Mouse (Mus musculus) liver (tissue): Measurements from ENCODE around the gene Haao.

Experiments
- DNase-seq: peaks from one replicate; pipeline ENCODE4 v3.0.0-alpha.2; 2020; ENCODE audit warnings: mixed read lengths

The Haao gene

GRCm38 (mm10) chr17:83847815-83848214 is at the start of gene Haao:
Haao (minus strand) TSS chr17:83847963.
- peak; percentile 59 for DNase-seq

DNA sequence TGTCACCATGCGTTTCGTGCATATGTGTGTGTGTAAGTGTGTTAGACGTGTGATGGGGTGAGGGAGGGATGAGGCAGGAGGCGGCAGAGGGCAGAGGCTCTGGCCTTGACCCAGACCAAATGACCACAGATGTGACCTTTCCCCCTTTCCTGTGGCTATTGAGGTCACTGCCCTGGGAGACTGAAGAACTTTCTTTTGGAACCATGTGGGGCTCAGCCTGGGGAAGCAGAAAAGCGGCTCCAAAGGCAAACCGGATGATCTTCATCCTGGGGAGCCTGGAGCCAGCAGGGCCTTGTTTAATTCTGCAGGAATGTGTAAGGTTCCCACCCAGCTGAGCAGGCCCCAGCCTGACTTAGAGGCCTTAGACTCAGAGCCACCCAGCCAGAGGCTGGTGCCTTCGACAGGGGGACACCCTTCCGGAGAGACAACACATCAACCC is 49.6 kb upstream of the Haao start:
- DNase-seq, result no peak

- DNase-seq, result peak; percentile 40
Measured at GRCm38 (mm10) chr17:83896723-83897122, 49.0 kb upstream of the Haao start.

GRCm38 (mm10) chr17:83895321-83895770 is 47.6 kb upstream of the Haao start:
- no peak for DNase-seq

DNA sequence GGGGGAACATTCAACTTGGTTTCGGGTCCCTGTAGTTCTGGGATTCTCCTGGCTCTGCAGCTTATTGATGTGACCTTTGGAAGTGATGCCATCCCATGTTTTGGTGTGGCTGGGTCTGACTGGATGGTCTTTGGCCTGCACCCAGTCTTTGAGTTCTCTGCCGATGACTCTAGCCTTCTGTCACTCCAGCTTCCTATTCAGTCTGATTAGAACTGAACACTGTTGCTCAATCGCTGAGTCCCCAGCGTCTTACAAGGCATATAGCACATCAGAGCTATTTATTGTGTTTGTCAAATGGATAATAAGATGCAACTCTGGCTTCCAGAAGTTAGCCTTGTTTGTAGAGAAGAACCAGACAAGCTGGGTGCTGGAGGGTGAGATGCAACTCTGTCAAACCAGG is 45.4 kb upstream of the Haao start:
- no peak for DNase-seq

DNA sequence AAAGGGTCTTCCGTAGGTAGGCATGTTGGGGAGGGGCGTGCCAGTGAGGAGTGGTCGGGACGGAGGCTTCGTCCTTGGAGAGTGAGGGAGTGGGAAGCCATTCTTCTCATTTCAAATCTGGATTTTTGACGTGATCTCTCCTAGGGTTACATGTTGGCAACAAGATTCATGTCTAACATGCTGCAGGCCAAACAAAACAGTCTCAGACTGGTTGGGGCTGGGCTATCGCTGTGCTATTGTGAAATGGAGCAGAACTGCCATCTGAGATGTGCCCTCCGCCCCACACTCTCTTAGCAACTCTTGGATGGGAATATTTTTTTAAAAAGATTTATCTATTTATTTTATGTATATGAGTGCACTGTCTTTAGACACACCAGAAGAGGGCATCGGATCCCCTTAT is 44.1 kb upstream of the Haao start:
- DNase-seq, result no peak

- DNase-seq, result no peak
Measured at GRCm38 (mm10) chr17:83890373-83890696, 42.6 kb upstream of the Haao start.

GRCm38 (mm10) chr17:83889691-83890372 is 42.1 kb upstream of the Haao start:
- no peak for DNase-seq

DNA sequence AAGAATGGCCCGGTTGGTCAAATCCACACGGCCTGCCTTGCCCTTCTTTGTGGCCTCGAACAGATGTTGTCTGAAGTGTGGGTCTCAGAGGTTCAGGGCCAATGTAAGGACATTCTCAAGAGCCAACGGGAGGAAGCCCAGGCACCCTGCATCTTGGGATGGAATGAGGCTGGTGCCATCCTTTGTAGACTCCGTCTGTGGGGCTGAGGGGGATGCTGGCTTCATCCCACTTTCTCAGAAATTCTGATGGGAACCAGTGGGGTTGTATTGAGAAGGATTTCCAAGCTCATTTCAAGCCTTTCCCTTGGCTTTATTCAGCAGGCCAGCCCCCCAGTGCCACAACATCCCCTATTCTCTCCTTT is 41.5 kb upstream of the Haao start:
- DNase-seq, result no peak

GRCm38 (mm10) chr17:83887241-83887640 is 39.5 kb upstream of the Haao start:
- no peak for DNase-seq

GRCm38 (mm10) chr17:83886395-83886794 is 38.6 kb upstream of the Haao start:
- DNase-seq, result no peak

GRCm38 (mm10) chr17:83885750-83886149 is 38.0 kb upstream of the Haao start:
- no peak for DNase-seq

DNA sequence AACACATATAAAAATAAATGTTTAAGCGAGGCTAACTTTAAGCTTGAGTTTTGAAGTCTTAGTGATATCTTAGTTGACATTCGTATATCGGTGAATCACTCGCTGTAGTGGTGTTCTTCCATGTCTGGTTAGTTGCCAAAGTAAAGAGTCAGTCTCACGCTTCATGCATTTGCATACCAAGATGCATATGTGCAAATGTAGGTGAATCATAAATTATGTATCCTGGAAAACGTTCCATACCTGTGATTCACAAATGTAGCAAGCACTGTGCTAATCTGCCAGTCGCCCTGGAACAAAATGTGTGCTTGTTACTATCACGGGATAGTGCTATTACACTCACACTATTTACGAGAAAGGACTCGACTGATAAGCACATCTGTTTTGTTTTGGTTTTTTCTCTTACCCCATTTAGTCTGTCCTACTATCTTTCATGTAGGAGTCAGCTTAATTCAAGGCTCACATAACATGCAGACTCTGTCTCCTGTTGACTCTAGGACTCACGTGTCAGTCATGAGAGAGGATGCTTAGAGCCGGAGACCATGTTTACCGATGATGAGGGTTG is 37.3 kb upstream of the Haao start:
- no peak for DNase-seq

GRCm38 (mm10) chr17:83882788-83883187 is 35.0 kb upstream of the Haao start:
- DNase-seq, result no peak

- no peak for DNase-seq
Measured at GRCm38 (mm10) chr17:83881071-83881470, 33.3 kb upstream of the Haao start.

- no peak for DNase-seq
Measured at GRCm38 (mm10) chr17:83880174-83880710, 32.5 kb upstream of the Haao start.

DNA sequence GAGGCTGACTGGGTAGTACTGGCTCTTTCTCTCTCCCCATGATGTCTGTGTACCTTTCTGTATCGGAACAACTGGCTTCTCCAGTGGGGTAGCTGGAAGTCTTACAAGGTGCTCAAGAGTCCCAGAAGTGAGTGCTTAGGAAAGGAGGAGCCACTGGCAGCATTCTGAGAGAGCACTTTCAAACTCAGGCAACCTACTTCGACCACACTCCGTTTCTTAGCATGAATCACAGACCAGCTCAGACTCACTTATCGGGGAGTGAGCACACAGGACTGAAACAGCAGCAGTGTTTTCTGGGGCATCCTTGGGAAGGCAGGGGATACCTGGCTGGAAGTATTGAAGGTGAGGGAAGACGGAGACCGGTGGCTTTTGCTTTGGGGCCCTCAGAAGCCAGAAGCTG is 31.9 kb upstream of the Haao start:
- DNase-seq, result no peak

DNA sequence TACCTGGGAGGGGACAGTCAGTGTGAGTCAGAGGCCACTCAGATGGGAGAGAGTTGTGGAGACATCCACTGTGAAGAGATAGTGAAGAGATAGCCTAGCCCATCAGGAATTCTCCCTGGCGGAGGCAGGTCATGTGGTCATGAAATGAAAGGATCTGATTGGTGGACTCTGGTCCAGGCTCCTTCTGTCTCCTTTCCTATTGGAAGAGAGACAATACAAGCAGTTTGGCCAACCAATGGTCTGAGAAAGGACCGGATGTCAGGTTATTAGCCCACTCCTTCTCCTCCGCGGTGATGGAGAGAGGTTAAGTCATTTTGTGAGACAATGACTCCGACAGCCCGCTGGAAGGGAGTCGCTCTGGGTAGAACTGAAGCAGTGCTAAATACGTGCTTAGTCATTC is 26.8 kb upstream of the Haao start:
- no peak for DNase-seq

GRCm38 (mm10) chr17:83873363-83874141 is 25.8 kb upstream of the Haao start:
- DNase-seq, result no peak

DNA sequence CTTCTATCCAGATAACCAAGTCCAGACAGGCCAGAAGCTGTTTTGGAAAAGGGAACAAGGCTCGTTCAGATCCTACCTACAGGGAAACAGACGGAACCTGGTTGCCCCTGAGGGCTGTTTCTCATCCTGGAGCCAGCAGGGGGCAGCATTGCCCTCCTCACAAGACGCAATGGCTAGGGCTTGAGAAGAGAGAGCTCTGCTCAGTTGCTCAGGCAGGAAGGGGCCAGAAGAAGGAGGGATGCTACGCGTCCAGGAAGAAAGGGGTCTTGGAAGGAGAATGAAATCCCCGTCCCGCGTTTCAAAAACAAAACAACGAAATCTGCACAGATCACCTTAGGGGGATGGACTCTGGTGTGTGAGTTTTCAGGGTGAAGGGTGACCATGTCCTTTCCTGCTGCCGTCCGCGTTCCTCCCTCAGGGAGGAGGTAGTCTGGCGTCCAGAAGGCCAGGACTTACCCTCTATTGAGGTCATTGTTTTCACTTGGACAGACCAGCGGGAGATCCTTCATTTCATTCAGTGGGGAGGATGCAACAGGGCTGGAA is 25.1 kb upstream of the Haao start:
- DNase-seq, result peak; percentile 83

- no peak for DNase-seq
Measured at GRCm38 (mm10) chr17:83871354-83871753, 23.6 kb upstream of the Haao start.

DNA sequence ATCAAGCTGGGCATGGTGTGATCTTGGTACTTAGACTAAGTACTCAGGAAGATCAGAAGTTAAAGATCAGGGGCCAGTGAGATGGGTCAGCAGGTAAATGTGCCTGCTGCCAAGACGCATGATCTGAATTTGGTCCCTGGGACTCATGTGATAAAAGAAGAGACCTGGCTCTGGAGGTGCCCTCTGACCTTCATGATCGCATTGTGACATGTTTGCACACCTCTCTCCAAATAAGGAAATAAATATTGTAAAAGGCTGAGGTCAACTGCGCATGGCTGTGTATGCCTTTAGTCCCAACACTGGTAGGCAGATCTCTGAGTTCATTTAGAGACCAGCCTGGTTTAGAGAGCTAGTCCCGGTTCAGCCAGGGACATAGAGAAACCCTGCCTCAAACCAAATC is 22.6 kb upstream of the Haao start:
- DNase-seq, result no peak

DNA sequence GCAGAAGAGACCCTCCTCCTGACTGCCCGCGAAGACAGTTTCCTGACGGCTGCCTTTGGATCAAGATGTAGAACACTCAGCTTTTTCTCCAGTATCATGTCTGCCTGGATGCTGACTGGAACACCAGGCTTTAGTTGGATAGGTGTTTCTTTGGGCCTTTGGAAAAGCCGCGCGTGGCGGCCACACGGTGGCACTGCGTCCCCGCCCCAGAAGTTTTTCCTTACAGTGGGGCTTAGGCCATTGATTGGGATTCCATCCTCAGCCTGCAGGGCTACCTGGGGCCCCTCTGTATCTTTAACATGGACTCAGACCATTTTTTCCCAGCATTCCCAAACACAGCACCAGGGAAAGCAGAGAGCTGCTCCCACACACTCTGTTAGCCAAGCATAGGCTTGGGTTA is 18.8 kb upstream of the Haao start:
- peak; percentile 36 for DNase-seq

GRCm38 (mm10) chr17:83865366-83865765 is 17.6 kb upstream of the Haao start:
- no peak for DNase-seq
